Mouse (Mus musculus) lung, postnatal 0 days (tissue): ENCODE measurements around the gene Pde4a. TPM values are rescaled to one million over a fixed set of nuclear protein-coding genes. Genes with fewer than 3 reads are reported as not detected.
"Not testable (repeated sequence)": the region's sequence is repeated elsewhere in the genome, so short reads cannot be mapped to it uniquely, and the experiment has no call there.

ENCODE experiments used
- ATAC-seq: fragments of 200-750 bp; cut with Nextera tagmentation; 2 replicates; pipeline ENCODE4 v1.8.0; 2017; ENCODE audit warnings: moderate library complexity
- DNase-seq: peaks from one replicate; pipeline ENCODE4 v3.0.0-alpha.2; 2016; ENCODE audit warnings: low spot score
- H3K27ac ChIP-seq: fragments of 300-500 bp; sonication (generic); 2 replicates; pipeline ENCODE4 v1.5.1; 2014; ENCODE audit warnings: antibody characterized with exemption, mild to moderate bottlenecking, low read length, mixed read lengths
- H3K27me3 ChIP-seq: fragments of 300-500 bp; sonication (generic); replicated peaks from 2 replicates; pipeline ENCODE4 v1.6.1; 2014; ENCODE audit warnings: low read length, mixed read lengths; ENCODE audit not compliant: insufficient read depth
- H3K36me3 ChIP-seq: fragments of 300-500 bp; sonication (generic); 2 replicates; pipeline ENCODE4 v1.6.1; 2014; ENCODE audit warnings: low read length, mixed read lengths; ENCODE audit not compliant: insufficient read depth
- H3K4me1 ChIP-seq: fragments of 300-500 bp; sonication (generic); 2 replicates; pipeline ENCODE4 v1.6.1; 2014; ENCODE audit warnings: antibody characterized with exemption, low read depth, low read length, mixed read lengths; ENCODE audit not compliant: insufficient read depth
- H3K4me2 ChIP-seq: fragments of 300-500 bp; sonication (generic); replicated peaks from 2 replicates; pipeline ENCODE4 v1.6.1; 2014; ENCODE audit warnings: low read depth, mild to moderate bottlenecking, low read length, moderate library complexity, mixed read lengths
- H3K4me3 ChIP-seq: fragments of 300-500 bp; sonication (generic); 2 replicates; pipeline ENCODE4 v1.5.1; 2014; ENCODE audit warnings: low read depth, low read length
- H3K9ac ChIP-seq: fragments of 300-500 bp; sonication (generic); replicated peaks from 2 replicates; pipeline ENCODE4 v1.6.1; 2014; ENCODE audit warnings: low read depth, mild to moderate bottlenecking
- H3K9me3 ChIP-seq: fragments of 300-500 bp; sonication (generic); 2 replicates; pipeline ENCODE4 v1.6.1; 2016; ENCODE audit warnings: low read length, mixed read lengths
- CTCF ChIP-seq: IDR thresholded peaks from 2 replicates; pipeline ENCODE4 v1.5.1; 2016; ENCODE audit warnings: antibody characterized with exemption, mild to moderate bottlenecking
- EP300 ChIP-seq: IDR thresholded peaks from 2 replicates; pipeline ENCODE4 v1.6.1; 2016; ENCODE audit warnings: antibody characterized with exemption, mild to moderate bottlenecking, control low read depth
- WGBS: fragments of 180-500 bp; shearing (Covaris S2); extraction: QIAGEN DNeasy Blood & Tissue Kit; methylation state at CpG from one replicate; pipeline ENCODE4 v1.1.7; 2014; 5-methylcytosine and 5-hydroxymethylcytosine counted together
- polyA plus RNA-seq: library from polyadenylated mRNA; unstranded; fragments of >200 nt; fragmentation: Nextera tagmentation; extraction: Ambion mirVana; gene quantifications from 2 replicates; pipeline ENCODE4 v1.2.1, GENCODE M21; 2015

Gene Pde4a
- polyA plus RNA-seq, 1 experiment from 2014 or later, result 3.9 TPM

DNA sequence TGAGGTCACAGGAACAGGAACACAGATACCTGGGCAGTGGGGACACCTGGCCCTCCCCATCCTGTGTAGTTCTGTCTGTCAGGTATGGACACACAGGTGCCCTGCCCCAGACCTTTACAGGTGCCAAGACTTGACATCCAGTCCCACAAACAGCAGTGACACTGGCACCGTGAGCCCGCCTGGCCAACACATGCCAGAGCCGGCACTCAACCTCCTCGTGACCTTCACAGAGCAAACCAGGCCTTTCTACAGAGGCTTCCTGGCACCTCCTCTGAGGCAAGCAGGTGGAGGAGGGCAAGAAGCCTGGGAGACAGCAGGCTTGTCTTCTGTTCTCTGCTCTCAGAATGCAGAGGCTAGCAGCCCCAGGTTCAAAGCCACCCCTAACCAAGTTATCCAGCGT lies 19.9 kb downstream of the Pde4a start:
- WGBS, result 65% methylated on average over 5 of the region's 5 CpGs
- Histone ChIP-seq H3K4me3 (no peak overlapping the region), H3K4me2 (no peak overlapping the region), H3K36me3 (no peaks in the 10 kb centered on the region), H3K27ac (no peak overlapping the region), H3K4me1 (peaks cover 14% of the 10 kb centered on the region), H3K9me3 (no peaks in the 10 kb centered on the region), H3K9ac (no peak overlapping the region), H3K27me3 (no peaks in the 10 kb centered on the region)
- no peak for ATAC-seq
- no peak for DNase-seq
- TF ChIP-seq CTCF (no peak), EP300 (no peak)

DNA sequence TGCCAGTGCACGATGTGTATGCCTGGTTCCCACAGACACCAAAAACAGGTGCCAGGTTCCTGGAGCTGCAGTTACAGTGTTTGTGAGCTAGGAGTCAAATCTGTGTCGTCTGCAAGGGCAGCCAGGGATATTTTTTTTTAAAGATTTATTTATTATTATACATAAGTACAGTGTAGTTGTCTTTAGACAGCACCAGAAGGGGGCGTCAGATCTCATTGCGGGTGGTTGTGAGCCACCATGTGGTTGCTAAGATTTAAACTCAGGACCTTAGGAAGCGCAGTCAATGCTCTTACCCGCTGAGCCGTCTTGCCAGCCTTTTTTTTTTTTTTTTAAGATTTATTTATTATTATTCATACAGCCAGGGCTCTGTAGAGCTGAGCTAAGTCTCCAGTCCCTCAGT lies 24.4 kb downstream of the Pde4a start:
- H3K9ac ChIP-seq, result no peak overlapping the region
- H3K4me2 ChIP-seq, result no peak overlapping the region
- H3K27ac ChIP-seq, result no peak overlapping the region
- no peak for TF ChIP-seq EP300
- TF ChIP-seq CTCF, result peak; percentile 50
- ATAC-seq (no peak), DNase-seq (peak; percentile 25)
- no peaks in the 10 kb centered on the region; the same call in 1 of the 2 replicates for H3K4me1 ChIP-seq
- peaks cover 6% of the 10 kb centered on the region; the same call in 1 of the 2 replicates for H3K36me3 ChIP-seq
- no peaks in the 10 kb centered on the region for H3K27me3 ChIP-seq
- H3K9me3 ChIP-seq, result no peaks in the 10 kb centered on the region
- no peak overlapping the region for H3K4me3 ChIP-seq
- WGBS, result 38% methylated on average over 7 of the region's 7 CpGs

DNA sequence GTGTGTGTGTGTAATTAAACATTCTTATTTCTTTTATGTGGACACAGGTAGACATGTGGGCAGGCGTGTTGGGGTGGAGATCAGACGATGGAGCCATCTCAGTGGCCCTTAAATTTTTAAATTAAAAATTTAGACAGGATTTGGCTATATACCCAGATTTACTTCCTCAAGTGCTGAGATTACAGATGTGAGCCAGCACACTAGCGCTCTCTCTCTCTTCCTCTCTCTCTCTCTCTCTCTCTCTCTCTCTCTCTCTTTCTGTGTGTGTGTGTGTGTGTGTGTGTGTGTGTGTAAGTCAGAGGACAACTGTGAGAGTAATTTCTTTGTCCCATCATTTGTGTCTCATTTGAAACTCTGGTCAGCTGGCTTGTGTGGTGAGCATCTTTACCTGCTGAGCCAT lies 25.2 kb downstream of the Pde4a start:
- ATAC-seq, result no peak
- H3K27me3 ChIP-seq, result no peaks in the 10 kb centered on the region
- no peaks in the 10 kb centered on the region for H3K4me1 ChIP-seq
- no peak overlapping the region for H3K4me2 ChIP-seq
- H3K36me3 ChIP-seq, result peaks cover 6% of the 10 kb centered on the region; the same call in 1 of the 2 replicates
- H3K4me3 ChIP-seq, result no peak overlapping the region
- no peaks in the 10 kb centered on the region for H3K9me3 ChIP-seq
- no peak overlapping the region for H3K9ac ChIP-seq
- WGBS, result 66% methylated on average over 3 of the region's 3 CpGs
- H3K27ac ChIP-seq, result no peak overlapping the region
- DNase-seq, result no peak
- TF ChIP-seq CTCF (no peak), EP300 (no peak)

DNA sequence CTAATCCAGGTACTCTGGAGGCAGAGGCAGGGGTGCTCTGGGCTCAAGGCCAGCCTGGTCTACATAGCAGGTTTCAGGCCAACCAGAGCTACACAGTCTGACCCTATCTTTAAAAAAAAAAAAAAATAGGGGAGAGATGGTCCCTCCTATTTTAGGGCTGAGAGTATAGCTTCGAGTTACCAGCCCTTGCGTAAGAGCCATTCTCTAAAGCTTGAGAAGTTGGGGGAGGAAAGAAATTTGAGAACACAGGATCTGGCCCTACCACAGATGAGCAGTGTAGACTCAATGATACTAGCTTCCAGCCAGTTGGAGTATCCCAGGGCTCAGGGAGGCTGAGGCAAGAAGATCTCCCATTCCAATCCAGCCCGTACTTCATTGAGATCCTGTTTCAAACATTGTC lies 28.3 kb downstream of the Pde4a start:
- no peak overlapping the region for H3K4me3 ChIP-seq
- peaks cover 6% of the 10 kb centered on the region; the same call in 1 of the 2 replicates for H3K36me3 ChIP-seq
- H3K27me3 ChIP-seq, result no peaks in the 10 kb centered on the region
- TF ChIP-seq CTCF (no peak), EP300 (no peak)
- 76% methylated on average over 3 of the region's 3 CpGs for WGBS
- no peak for DNase-seq
- no peak overlapping the region for H3K9ac ChIP-seq
- H3K27ac ChIP-seq, result no peak overlapping the region
- ATAC-seq, result no peak
- no peaks in the 10 kb centered on the region for H3K9me3 ChIP-seq
- no peaks in the 10 kb centered on the region for H3K4me1 ChIP-seq
- H3K4me2 ChIP-seq, result no peak overlapping the region

DNA sequence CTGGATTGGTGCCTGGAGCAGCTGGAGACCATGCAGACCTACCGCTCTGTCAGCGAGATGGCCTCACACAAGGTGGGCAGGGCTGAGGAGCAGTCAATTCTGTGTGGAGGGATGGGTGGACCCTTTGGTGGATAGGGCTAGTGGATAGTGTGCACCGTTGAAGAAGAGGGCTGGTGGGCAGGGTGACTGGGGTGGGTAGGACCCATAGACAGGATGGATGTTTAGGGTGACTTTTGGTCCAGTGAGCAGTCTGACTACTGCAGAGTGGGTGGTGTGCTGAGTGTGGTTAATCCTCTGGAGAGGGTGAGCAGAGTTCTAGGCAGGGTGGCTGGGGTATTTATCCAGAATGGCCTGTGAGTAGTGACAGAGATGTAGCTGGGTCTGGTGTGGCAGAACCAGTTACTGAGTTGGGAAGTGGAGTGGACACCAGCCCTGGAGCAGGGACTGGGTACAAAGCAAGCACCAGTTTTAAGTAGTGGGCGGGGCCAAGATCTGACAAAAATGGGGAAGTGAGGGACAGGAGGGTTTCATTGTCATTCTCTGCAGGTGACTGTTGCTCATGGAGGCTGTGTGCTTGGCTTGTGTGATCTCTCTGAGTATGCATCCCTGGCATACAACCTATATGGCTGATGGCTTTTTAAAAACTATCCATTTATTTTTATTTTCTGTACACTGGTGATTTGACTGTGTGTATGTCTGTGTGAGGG lies 29.4 kb downstream of the Pde4a start:
- H3K4me2 ChIP-seq, result no peak overlapping the region
- no peak overlapping the region for H3K9ac ChIP-seq
- no peak for DNase-seq
- H3K9me3 ChIP-seq, result no peaks in the 10 kb centered on the region
- H3K4me3 ChIP-seq, result no peak overlapping the region
- no peaks in the 10 kb centered on the region for H3K27me3 ChIP-seq
- no peak for TF ChIP-seq EP300
- no peak for TF ChIP-seq CTCF
- ATAC-seq, result no peak
- no peak overlapping the region for H3K27ac ChIP-seq
- H3K4me1 ChIP-seq, result no peaks in the 10 kb centered on the region
- peaks cover 6% of the 10 kb centered on the region; the same call in 1 of the 2 replicates for H3K36me3 ChIP-seq
- 85% methylated on average over 4 of the region's 4 CpGs for WGBS

DNA sequence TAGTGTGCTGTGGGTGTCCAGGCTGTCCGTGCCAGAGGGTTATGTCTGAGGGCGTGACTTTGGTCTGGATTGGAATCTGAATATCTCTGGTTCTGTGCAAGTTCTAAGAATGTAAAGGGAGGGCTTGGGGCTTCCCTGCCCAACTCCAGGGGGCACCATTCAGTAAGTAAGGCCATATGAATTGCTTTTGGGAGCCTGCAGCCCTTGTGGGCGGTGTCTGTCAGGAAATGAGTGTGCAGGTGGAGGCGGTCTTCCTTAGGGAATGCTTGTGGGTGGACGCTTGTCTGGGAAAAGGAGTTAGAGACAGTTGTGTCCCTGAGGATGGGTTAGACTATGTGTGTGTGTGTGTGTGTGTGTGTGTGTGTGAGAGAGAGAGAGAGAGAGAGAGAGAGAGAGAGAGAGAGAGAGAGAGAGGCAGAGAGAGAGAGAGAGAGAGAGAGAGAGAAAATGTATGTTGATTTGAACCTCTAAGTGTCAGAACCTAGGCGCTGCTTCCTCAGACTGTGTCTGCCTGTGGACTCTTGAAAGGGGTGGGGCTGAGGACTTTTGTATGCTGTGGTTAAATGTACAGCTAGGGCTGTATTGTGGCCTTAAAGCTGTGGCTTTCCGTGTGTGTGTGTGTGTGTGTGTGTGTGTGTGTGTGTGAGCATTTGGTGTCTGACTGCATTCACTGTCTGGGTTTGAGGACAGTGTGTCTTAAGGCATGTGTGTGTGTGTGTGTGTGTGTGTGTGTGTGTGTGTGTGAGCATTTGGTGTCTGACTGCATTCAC lies 30.4 kb downstream of the Pde4a start:
- not testable (repeated sequence) for H3K4me3 ChIP-seq, H3K4me1 ChIP-seq, H3K27me3 ChIP-seq, H3K36me3 ChIP-seq, H3K9me3 ChIP-seq, H3K9ac ChIP-seq, H3K27ac ChIP-seq, DNase-seq, H3K4me2 ChIP-seq
- 35% methylated on average over 7 of the region's 7 CpGs for WGBS
- ATAC-seq, result peak; percentile 55
